Mouse (Mus musculus) brain, embryonic 18.5 days (tissue): ENCODE measurements at regions not wholly inside any gene's neighbourhood (a gene's known extent, or its start where the extent isn't known, plus 50 kb on each side); places are given as distances from the start of the nearest gene placed in this dataset.
"Not testable (repeated sequence)": the region's sequence is repeated elsewhere in the genome, so short reads cannot be mapped to it uniquely, and the experiment has no call there.

Source experiments
- DNase-seq: peaks from one replicate; pipeline ENCODE4 v3.0.0-alpha.2; 2012; ENCODE audit warnings: low read depth, low spot score

DNA sequence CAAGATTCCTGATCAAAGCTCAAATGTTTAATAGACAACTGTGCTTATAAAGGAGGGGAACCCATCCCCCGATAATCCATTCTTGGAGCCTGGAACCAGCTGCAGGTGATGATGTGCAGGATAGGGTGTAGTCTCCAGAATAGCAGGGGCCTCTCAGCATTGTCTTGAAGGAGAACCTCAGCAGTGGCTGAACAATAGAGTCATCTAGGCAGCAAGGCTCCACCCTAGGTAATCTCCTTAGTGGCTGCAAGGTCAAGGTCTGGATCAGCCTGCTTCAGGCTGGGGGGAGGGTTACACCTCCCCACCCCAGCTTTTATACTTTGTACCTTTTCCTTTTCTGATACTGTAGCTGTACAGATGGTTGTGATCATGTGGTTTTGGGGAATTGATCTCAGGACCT lies 116.8 kb upstream of the Mettl4 start:
- no peak for DNase-seq

DNA sequence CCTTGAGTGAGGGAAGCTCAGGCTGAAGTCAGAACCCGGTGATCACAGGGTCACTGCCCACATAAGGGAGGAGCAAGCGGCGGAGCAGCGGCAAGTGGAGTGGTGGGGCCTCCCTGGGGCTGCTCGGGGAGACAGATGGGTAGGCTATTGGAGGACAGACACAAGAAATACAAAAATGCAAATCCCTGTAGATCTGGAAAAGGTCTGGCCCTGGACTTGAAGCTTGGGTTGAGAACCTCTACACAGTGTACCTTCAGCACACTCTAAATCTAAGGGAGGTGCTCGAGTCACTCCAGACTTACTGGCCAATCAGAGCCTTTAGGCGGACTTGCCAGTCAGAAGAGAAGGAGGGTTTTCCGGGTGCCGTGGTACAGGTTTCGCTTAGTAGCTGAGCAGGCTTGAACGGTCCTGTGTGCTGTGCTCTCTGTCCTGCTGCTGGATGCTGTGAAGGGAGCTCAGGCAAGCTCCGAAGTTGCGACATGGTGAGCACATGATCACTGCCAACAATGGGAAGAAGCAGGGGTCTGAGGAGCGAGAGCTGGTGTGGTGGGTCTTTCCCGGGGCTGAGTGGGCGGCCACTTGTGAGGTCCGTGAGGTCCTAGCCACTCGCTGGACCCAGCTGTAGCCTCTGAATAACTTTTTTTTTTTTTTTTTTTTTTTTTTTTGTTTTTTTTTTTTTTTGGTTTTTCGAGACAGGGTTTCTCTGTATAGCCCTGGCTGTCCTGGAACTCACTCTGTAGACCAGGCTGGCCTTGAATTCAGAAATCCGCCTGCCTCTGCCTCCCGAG lies 114.9 kb upstream of the Mettl4 start:
- DNase-seq = peak; percentile 26

DNA sequence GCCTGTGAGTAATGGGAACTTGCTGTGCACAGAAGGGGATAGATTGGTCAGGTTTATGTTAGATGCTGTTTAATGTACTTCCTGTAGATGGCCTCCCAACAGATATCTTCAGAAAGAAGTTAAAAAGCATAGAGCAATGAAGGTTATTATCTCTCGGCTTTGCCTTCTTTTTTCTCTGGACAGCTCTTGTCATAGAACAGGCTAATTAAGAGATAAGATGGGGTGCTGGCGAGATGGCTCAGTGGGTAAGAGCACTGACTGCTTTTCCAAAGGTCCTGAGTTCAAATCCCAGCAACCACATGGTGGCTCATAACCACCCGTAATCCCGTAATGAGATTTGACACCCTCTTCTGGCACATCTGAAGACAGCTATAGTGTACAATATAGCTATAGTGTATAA lies 104.9 kb upstream of the Mettl4 start:
- DNase-seq = not testable (repeated sequence)

DNA sequence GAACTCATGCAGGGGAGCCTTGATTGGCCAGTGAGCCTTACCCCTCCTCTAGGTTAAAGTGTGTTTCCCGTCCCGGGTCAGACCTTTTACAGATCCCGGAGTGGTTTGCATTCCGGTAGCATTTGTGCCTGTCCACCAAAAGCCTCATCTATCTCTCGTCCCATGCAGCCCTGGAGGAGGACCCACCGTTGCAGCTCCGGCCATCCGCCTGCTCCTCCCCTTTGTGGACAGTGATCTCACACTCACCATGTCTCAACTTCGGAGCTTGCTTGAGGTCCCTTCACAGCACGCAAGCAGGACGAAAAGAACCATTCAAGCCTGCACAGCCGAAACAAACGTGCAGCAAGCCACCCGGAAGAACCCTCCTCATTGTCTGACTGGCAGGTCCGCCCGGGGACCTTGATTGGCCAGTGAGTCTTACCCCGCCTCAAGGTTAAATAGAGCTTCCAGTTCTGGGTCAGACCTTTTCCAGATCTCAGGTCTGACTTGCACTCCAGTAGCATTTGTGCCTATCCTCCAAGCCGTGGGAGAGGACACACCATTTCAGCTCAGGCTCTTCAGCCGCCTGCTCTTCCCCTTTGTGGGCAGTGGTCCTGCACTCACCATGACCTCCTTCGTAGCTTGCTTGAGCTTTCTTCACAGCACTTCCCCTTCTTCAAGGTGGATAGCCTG lies 84.8 kb upstream of the Mettl4 start:
- peak; percentile 71 for DNase-seq

DNA sequence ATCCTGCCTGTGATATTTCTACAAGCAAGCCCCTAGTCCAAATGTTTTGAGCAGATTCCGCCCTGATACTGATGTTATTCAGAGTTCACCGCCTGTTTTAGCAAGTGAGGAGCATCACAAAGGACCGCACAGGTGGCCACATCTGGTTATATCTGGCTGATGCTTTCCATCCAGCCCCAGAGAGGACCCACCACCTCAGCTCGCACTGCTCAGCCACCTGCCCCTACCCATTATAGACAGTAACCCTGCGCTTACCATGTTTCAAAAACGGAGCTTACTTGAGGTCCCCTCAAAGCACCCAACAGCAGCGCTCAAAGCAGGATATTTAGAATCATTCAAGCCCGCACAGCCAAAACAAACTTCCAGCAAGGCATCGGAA lies 84.2 kb upstream of the Mettl4 start:
- not testable (repeated sequence) for DNase-seq

GRCm38 (mm10) chr17:94826415-94826814 lies 76.6 kb upstream of the Mettl4 start:
- DNase-seq = not testable (repeated sequence)

- DNase-seq = no peak
These were observed 58.9 kb upstream of the Mettl4 start for GRCm38 (mm10) chr17:94808758-94809157.
